15 mouse cellular contexts compared by ENCODE assay signal in the genomic region with DNA sequence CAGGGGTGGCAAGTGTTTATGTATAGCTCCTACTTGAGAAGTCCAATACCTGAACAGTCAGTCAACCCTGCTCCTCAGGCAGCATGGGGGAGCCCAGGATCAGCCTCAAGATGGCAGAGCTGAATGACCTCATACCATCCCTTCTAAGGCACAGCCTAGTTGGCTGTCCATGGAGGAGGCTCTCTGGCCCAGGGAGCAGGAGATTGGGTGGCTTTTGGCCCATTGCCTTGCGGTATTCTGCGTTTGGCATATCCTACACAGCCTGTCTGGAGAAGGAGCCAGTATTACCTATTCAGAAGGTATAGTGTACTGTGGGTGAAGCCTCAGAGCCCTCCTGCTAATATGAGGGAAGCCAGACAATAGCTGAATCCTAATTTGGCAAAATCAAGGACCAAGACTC.
"Had no signal": no experiment of that assay in that cellular context is flagged by ENCODE, and none has a peak within 500 bp of the region (broad histone marks: within the 10 kb centered on the region; RNA-seq: fewer than 3 reads in every experiment).

No protein-coding gene starts in this region.

- H3K9ac ChIP-seq: intestine, embryonic 15.5 days; limb, embryonic 13.5 days; midbrain, embryonic 12.5 days; neural tube, embryonic 13.5 days had no signal

- H3K4me2 ChIP-seq: intestine, embryonic 15.5 days; limb, embryonic 13.5 days; midbrain, embryonic 12.5 days; neural tube, embryonic 13.5 days had no signal

- H3K27ac ChIP-seq: intestine, embryonic 15.5 days; layer of hippocampus, adult 2 months; limb, embryonic 13.5 days; midbrain, embryonic 12.5 days; neural tube, embryonic 13.5 days had no signal

- H3K27me3 ChIP-seq: intestine, embryonic 15.5 days; limb, embryonic 13.5 days; midbrain, embryonic 12.5 days; neural tube, embryonic 13.5 days had no signal

- H3K9me3 ChIP-seq: intestine, embryonic 15.5 days; limb, embryonic 13.5 days; midbrain, embryonic 12.5 days; neural tube, embryonic 13.5 days had no signal

- H3K4me1 ChIP-seq: intestine, embryonic 15.5 days; limb, embryonic 13.5 days; midbrain, embryonic 12.5 days; neural tube, embryonic 13.5 days had no signal

- DNase-seq: kidney, adult 18-20 months; kidney, postnatal 10 days; kidney, postnatal 4 days; left cerebral cortex, postnatal 4 days; lung, adult 18-20 months; lung, postnatal 10 days; right cerebral cortex, postnatal 25 days; thymus, adult 18-20 months; thymus, postnatal 14 days had no signal

- ATAC-seq: intestine, embryonic 15.5 days; midbrain, embryonic 16.5 days had no signal

- H3K4me3 ChIP-seq: intestine, embryonic 15.5 days; layer of hippocampus, adult 2 months; limb, embryonic 13.5 days; midbrain, embryonic 12.5 days; neural tube, embryonic 13.5 days had no signal
